Mouse (Mus musculus) intestine, embryonic 14.5 days (tissue): ENCODE results near the gene Cope. TPM values are rescaled to one million over a fixed set of nuclear protein-coding genes. Genes with fewer than 3 reads are reported as not detected.

Source experiments
- ATAC-seq: fragments of 200-750 bp; cut with Nextera tagmentation; replicated peaks from 2 replicates; pipeline ENCODE4 v1.8.0; 2017; ENCODE audit warnings: low read depth, moderate number of reproducible peaks, moderate TSS enrichment, moderate library complexity; ENCODE audit not compliant: low FRiP score, low TSS enrichment
- DNase-seq: peaks from one replicate; pipeline ENCODE4 v3.0.0-alpha.2; 2018; ENCODE audit warnings: low spot score
- H3K27ac ChIP-seq: fragments of 300-500 bp; sonication (generic); 2 replicates; pipeline ENCODE4 v1.5.1; 2014; ENCODE audit warnings: low read depth, mild to moderate bottlenecking, control low read depth
- H3K27me3 ChIP-seq: fragments of 300-500 bp; sonication (generic); replicated peaks from 2 replicates; pipeline ENCODE4 v1.6.1; 2014; ENCODE audit warnings: low read length, control low read depth; ENCODE audit not compliant: control insufficient read depth, insufficient read depth
- H3K36me3 ChIP-seq: fragments of 300-500 bp; sonication (generic); 2 replicates; pipeline ENCODE4 v1.6.1; 2014; ENCODE audit warnings: low read length, control low read depth; ENCODE audit not compliant: control insufficient read depth, insufficient read depth
- H3K4me1 ChIP-seq: fragments of 300-500 bp; sonication (generic); replicated peaks from 2 replicates; pipeline ENCODE4 v1.6.1; 2014; ENCODE audit warnings: low read length, control low read depth, mixed read lengths; ENCODE audit not compliant: control insufficient read depth, insufficient read depth
- H3K4me2 ChIP-seq: fragments of 300-500 bp; sonication (generic); 2 replicates; pipeline ENCODE4 v1.6.1; 2014; ENCODE audit warnings: low read length
- H3K4me3 ChIP-seq: fragments of 300-500 bp; sonication (generic); 2 replicates; pipeline ENCODE4 v1.5.1; 2014; ENCODE audit warnings: low read depth, low read length, control low read depth, mixed read lengths
- H3K9ac ChIP-seq: fragments of 300-500 bp; sonication (generic); 2 replicates; pipeline ENCODE4 v1.6.1; 2014; ENCODE audit warnings: mild to moderate bottlenecking, low read length
- H3K9me3 ChIP-seq: fragments of 300-500 bp; sonication (generic); 2 replicates; pipeline ENCODE4 v1.6.1; 2016; ENCODE audit warnings: low read length, control low read depth; ENCODE audit not compliant: control insufficient read depth
- WGBS: fragments of 180-500 bp; shearing (Covaris S2); extraction: QIAGEN DNeasy Blood & Tissue Kit; methylation state at CpG from one replicate; pipeline ENCODE4 v1.1.7; 2014; 5-methylcytosine and 5-hydroxymethylcytosine counted together
- polyA plus RNA-seq: library from polyadenylated mRNA; unstranded; fragments of >200 nt; fragmentation: Nextera tagmentation; extraction: Ambion mirVana; gene quantifications from 2 replicates; pipeline ENCODE4 v1.2.1, GENCODE M21; 2014

Cope gene
- polyA plus RNA-seq, 1 experiment from 2014 or later: 336 TPM

- H3K9ac ChIP-seq: no peak overlapping the region
Observed at GRCm38 (mm10) chr8:70359411-70359810, 57.1 kb downstream of the Cope start.

GRCm38 (mm10) chr8:70360769-70361168 is 58.5 kb downstream of the Cope start:
- Histone ChIP-seq H3K4me1 (no peaks in the 10 kb centered on the region), H3K9me3 (no peaks in the 10 kb centered on the region), H3K4me2 (no peak overlapping the region), H3K27me3 (no peaks in the 10 kb centered on the region), H3K4me3 (no peak overlapping the region), H3K36me3 (no peaks in the 10 kb centered on the region), H3K9ac (no peak overlapping the region), H3K27ac (no peak overlapping the region)
- 53% methylated on average over 4 of the region's 4 CpGs for WGBS
- no peak for DNase-seq
- ATAC-seq: no peak

More at GRCm38 (mm10) chr8:70359411-70359810, 57.1 kb downstream of the Cope start:
- no peaks in the 10 kb centered on the region for H3K36me3 ChIP-seq
- ATAC-seq (no peak), DNase-seq (no peak)
- 31% methylated on average over 3 of the region's 3 CpGs for WGBS
- H3K27me3 ChIP-seq: no peaks in the 10 kb centered on the region
- no peak overlapping the region for H3K4me2 ChIP-seq
- no peak overlapping the region for H3K4me3 ChIP-seq
- H3K27ac ChIP-seq: no peak overlapping the region
- no peaks in the 10 kb centered on the region for H3K4me1 ChIP-seq
- H3K9me3 ChIP-seq: no peaks in the 10 kb centered on the region

- no peaks in the 10 kb centered on the region for H3K27me3 ChIP-seq
- 74% methylated on average over 10 of the region's 10 CpGs for WGBS
- no peaks in the 10 kb centered on the region for H3K36me3 ChIP-seq
- no peak overlapping the region for H3K4me2 ChIP-seq
- H3K27ac ChIP-seq: no peak overlapping the region
- no peaks in the 10 kb centered on the region for H3K4me1 ChIP-seq
- H3K9me3 ChIP-seq: no peaks in the 10 kb centered on the region
- ATAC-seq: no peak
- no peak overlapping the region for H3K9ac ChIP-seq
- H3K4me3 ChIP-seq: no peak overlapping the region
- no peak for DNase-seq
Observed at GRCm38 (mm10) chr8:70361484-70362032, 59.2 kb downstream of the Cope start.

Other genes starting within 250 kb of the Cope start
- 1.9 and 3.0 TPM in 2 replicates for gene Tm6sf2, start 229.6 kb upstream of the Cope start, polyA plus RNA-seq
- not detected in 2 replicates for gene Hapln4, start 219.1 kb upstream of the Cope start, polyA plus RNA-seq
- 1.9 TPM in 2 replicates for gene Ncan, start 181.6 kb upstream of the Cope start, polyA plus RNA-seq
- 29.5 and 29.9 TPM in 2 replicates for gene Nr2c2ap, start 171.2 kb upstream of the Cope start, polyA plus RNA-seq
- 11.6 and 15.1 TPM in 2 replicates for gene Rfxank, start 163.4 kb upstream of the Cope start, polyA plus RNA-seq
- gene Borcs8, start 163.0 kb upstream of the Cope start, polyA plus RNA-seq: 49.2 and 50.8 TPM in 2 replicates
- 0.13 and 0.43 TPM in 2 replicates for gene Mef2b, start 162.8 kb upstream of the Cope start, polyA plus RNA-seq
- gene Tmem161a, start 130.2 kb upstream of the Cope start, polyA plus RNA-seq: 44.1 and 50.8 TPM in 2 replicates
- 3.9 and 4.0 TPM in 2 replicates for gene Slc25a42, start 90.2 kb upstream of the Cope start, polyA plus RNA-seq
- 28.1 and 31.7 TPM in 2 replicates for gene Sugp2, start 68.3 kb upstream of the Cope start, polyA plus RNA-seq
- 24.4 and 25.8 TPM in 2 replicates for gene Armc6, start 68.1 kb upstream of the Cope start, polyA plus RNA-seq
- 33.5 and 34.7 TPM in 2 replicates for gene Homer3, start 19.7 kb upstream of the Cope start, polyA plus RNA-seq
- 47.5 and 49.7 TPM in 2 replicates for gene Ddx49, start within 50 bp of the Cope start, polyA plus RNA-seq
- 4.3 and 4.6 TPM in 2 replicates for gene Cers1, start 13.3 kb downstream of the Cope start, polyA plus RNA-seq
- 1.8 and 2.1 TPM in 2 replicates for gene Gdf1, start 27.3 kb downstream of the Cope start, polyA plus RNA-seq
- 16.6 and 19.4 TPM in 2 replicates for gene Upf1, start 50.8 kb downstream of the Cope start, polyA plus RNA-seq
- 0.44 and 0.77 TPM in 2 replicates for gene Comp, start 71.0 kb downstream of the Cope start, polyA plus RNA-seq
- gene Crtc1, start 137.1 kb downstream of the Cope start, polyA plus RNA-seq: 18.0 and 23.4 TPM in 2 replicates
- 19.5 and 21.2 TPM in 2 replicates for gene Klhl26, start 174.4 kb downstream of the Cope start, polyA plus RNA-seq
- gene Tmem59l, start 184.8 kb downstream of the Cope start, polyA plus RNA-seq: 3.7 and 5.1 TPM in 2 replicates
- gene Crlf1, start 190.6 kb downstream of the Cope start, polyA plus RNA-seq: 1.4 and 1.9 TPM in 2 replicates
- 130 and 136 TPM in 2 replicates for gene Rex1bd, start 204.2 kb downstream of the Cope start, polyA plus RNA-seq
- 1,195 and 1,247 TPM in 2 replicates for gene Uba52, start 208.3 kb downstream of the Cope start, polyA plus RNA-seq
- gene Fkbp8, start 225.2 kb downstream of the Cope start, polyA plus RNA-seq: 271 and 278 TPM in 2 replicates
- gene Kxd1, start 225.4 kb downstream of the Cope start, polyA plus RNA-seq: 71.1 and 77.6 TPM in 2 replicates
- 16.6 and 18.5 TPM in 2 replicates for gene Ell, start 236.9 kb downstream of the Cope start, polyA plus RNA-seq